In genomic region chr19:56703238-56704097, GRCm38 (mm10) we compare ENCODE assay signal across 13 mouse cellular contexts. TPM values are rescaled to one million over a fixed set of nuclear protein-coding genes. Genes with fewer than 3 reads are reported as not detected.
DNase-seq lines count a peak whose midpoint lies in the region; ATAC-seq and TF ChIP-seq lines count a peak whose summit lies in the region.
"Had no signal": no experiment of that assay in that cellular context is flagged by ENCODE, and none has a peak within 500 bp of the region (broad histone marks: within the 10 kb centered on the region; RNA-seq: fewer than 3 reads in every experiment).

No protein-coding gene starts in this region.

- no peak for ATAC-seq in intestine, embryonic 14.5 days (replicated peaks; ENCODE audit: low FRiP score, low TSS enrichment, low read depth)
- no peak for ATAC-seq in intestine, postnatal 0 days
- no peak for ATAC-seq in midbrain, postnatal 0 days (ENCODE audit: low FRiP score)
- ATAC-seq: hindbrain, postnatal 0 days; liver, embryonic 12.5 days; midbrain, embryonic 15.5 days had no signal

- TF ChIP-seq EP300 in CH12.LX (IDR thresholded peaks at IDR 0.05; ENCODE audit: low read length), result no peak

- no peak for TF ChIP-seq RAD21 in CH12.LX (IDR thresholded peaks at IDR 0.05; ENCODE audit: low read depth, low read length)

- intact Hi-C loops in gastrocnemius, postnatal 36 days (cut with DNase I), result no loop called here

- in situ Hi-C loops in CH12.LX (cut with MboI; ENCODE audit: low pct_ligation_motif_present, low pct_unique_long_range_greater_than_20kb, low sequenced_read_pairs), result no loop called here

- H3K36me3 ChIP-seq in intestine, embryonic 14.5 days (ENCODE audit: control insufficient read depth, insufficient read depth, low read length), result no peaks in the 10 kb centered on the region
- H3K36me3 ChIP-seq in intestine, postnatal 0 days (ENCODE audit: control insufficient read depth, insufficient read depth), result no peaks in the 10 kb centered on the region
- H3K36me3 ChIP-seq in CH12.LX (replicated peaks in 1 of 2; ENCODE audit: control insufficient read depth in 1 of 2, insufficient read depth in 1 of 2, low read length in 1 of 2) (no peaks in the 10 kb centered on the region), macrophage (ENCODE audit: inconsistent target) (no peaks in the 10 kb centered on the region)
- H3K36me3 ChIP-seq in midbrain, postnatal 0 days (ENCODE audit: insufficient read depth, low read length), result no peaks in the 10 kb centered on the region
- H3K36me3 ChIP-seq: liver, embryonic 12.5 days; midbrain, embryonic 15.5 days had no signal

- WGBS in intestine, embryonic 14.5 days, result 66% methylated on average over 12 of the region's 12 CpGs
- 46% methylated on average over 12 of the region's 12 CpGs for WGBS in intestine, postnatal 0 days
- 13% methylated on average over 12 of the region's 12 CpGs for WGBS in macrophage (ENCODE audit: missing documents)
- WGBS in midbrain, postnatal 0 days, result 78% methylated on average over 12 of the region's 12 CpGs

- H3K9ac ChIP-seq in intestine, embryonic 14.5 days (ENCODE audit: low read length), result no peak overlapping the region
- H3K9ac ChIP-seq in intestine, postnatal 0 days (ENCODE audit: low read depth, low read length), result no peak overlapping the region
- H3K9ac ChIP-seq in CH12.LX (ENCODE audit: insufficient read depth, low read depth), result no peak overlapping the region
- H3K9ac ChIP-seq in midbrain, postnatal 0 days (replicated peaks; ENCODE audit: low read length, poor library complexity, severe bottlenecking), result no peak overlapping the region
- H3K9ac ChIP-seq: liver, embryonic 12.5 days; midbrain, embryonic 15.5 days had no signal

- dilution Hi-C loops in CH12.LX (cut with MboI; ENCODE audit: extremely low pct_ligation_motif_present, extremely low pct_unique_long_range_greater_than_20kb, low sequenced_read_pairs), result no loop called here

- H3K4me2 ChIP-seq in intestine, embryonic 14.5 days (ENCODE audit: low read length), result no peak overlapping the region
- H3K4me2 ChIP-seq in intestine, postnatal 0 days (replicated peaks; ENCODE audit: low read depth), result no peak overlapping the region
- H3K4me2 ChIP-seq in CH12.LX (ENCODE audit: insufficient read depth, low read depth, poor library complexity, severe bottlenecking), result no peak overlapping the region; the same call in 1 of the 2 replicates
- no peak overlapping the region for H3K4me2 ChIP-seq in midbrain, postnatal 0 days (ENCODE audit: low read depth, low read length, poor library complexity, severe bottlenecking)
- H3K4me2 ChIP-seq: liver, embryonic 12.5 days; midbrain, embryonic 15.5 days had no signal

- no peak overlapping the region for H3K4me3 ChIP-seq in intestine, embryonic 14.5 days (ENCODE audit: low read depth, low read length)
- H3K4me3 ChIP-seq in intestine, postnatal 0 days (ENCODE audit: low read depth, low read length), result no peak overlapping the region
- H3K4me3 ChIP-seq in CH12.LX (replicated peaks in 1 of 3; ENCODE audit: low read depth in 2 of 3, low read length in 2 of 3, poor library complexity in 1 of 3) (no peak overlapping the region), macrophage (ENCODE audit: inconsistent target) (no peak overlapping the region)
- H3K4me3 ChIP-seq in midbrain, postnatal 0 days (ENCODE audit: low read depth, low read length), result no peak overlapping the region
- H3K4me3 ChIP-seq: liver, embryonic 12.5 days; midbrain, embryonic 15.5 days had no signal

- H3K9me3 ChIP-seq in intestine, embryonic 14.5 days (ENCODE audit: control insufficient read depth, low read length), result no peaks in the 10 kb centered on the region
- H3K9me3 ChIP-seq in intestine, postnatal 0 days (ENCODE audit: control insufficient read depth), result no peaks in the 10 kb centered on the region
- no peaks in the 10 kb centered on the region for H3K9me3 ChIP-seq in CH12.LX (replicated peaks; ENCODE audit: low read length)
- no peaks in the 10 kb centered on the region for H3K9me3 ChIP-seq in midbrain, postnatal 0 days (ENCODE audit: low read length)
- H3K9me3 ChIP-seq: liver, embryonic 12.5 days; midbrain, embryonic 15.5 days had no signal

- no peaks in the 10 kb centered on the region for H3K27me3 ChIP-seq in intestine, embryonic 14.5 days (replicated peaks; ENCODE audit: control insufficient read depth, insufficient read depth, low read length)
- H3K27me3 ChIP-seq in intestine, postnatal 0 days (replicated peaks; ENCODE audit: control insufficient read depth, insufficient read depth, low read length), result no peaks in the 10 kb centered on the region
- no peaks in the 10 kb centered on the region for H3K27me3 ChIP-seq in CH12.LX (replicated peaks)
- no peaks in the 10 kb centered on the region for H3K27me3 ChIP-seq in midbrain, postnatal 0 days (ENCODE audit: insufficient read depth, low read length)
- H3K27me3 ChIP-seq: midbrain, embryonic 15.5 days had no signal

- H3K4me1 ChIP-seq in intestine, embryonic 14.5 days (replicated peaks; ENCODE audit: control insufficient read depth, insufficient read depth, low read length), result peaks cover 12% of the 10 kb centered on the region
- peaks cover 3% of the 10 kb centered on the region; the same call in 1 of the 2 replicates for H3K4me1 ChIP-seq in intestine, postnatal 0 days (replicated peaks; ENCODE audit: control insufficient read depth, insufficient read depth, low read length)
- peaks cover 13 to 23% of the 10 kb centered on the region in 2 experiments for H3K4me1 ChIP-seq in CH12.LX (ENCODE audit: control insufficient read depth in 1 of 2, insufficient read depth in 2 of 2)
- 0 out of 2 replicates have a peak, but pooled peaks cover 4% of the 10 kb centered on the region for H3K4me1 ChIP-seq in midbrain, postnatal 0 days (ENCODE audit: insufficient read depth, low read length)

- no peak overlapping the region for H3K27ac ChIP-seq in intestine, embryonic 14.5 days (ENCODE audit: low read depth)
- no peak overlapping the region for H3K27ac ChIP-seq in intestine, postnatal 0 days (ENCODE audit: low read depth, low read length)
- H3K27ac ChIP-seq in CH12.LX (ENCODE audit: insufficient read depth, low read depth), result no peak overlapping the region
- peak overlapping the region; percentile 46 for H3K27ac ChIP-seq in macrophage
- H3K27ac ChIP-seq in midbrain, postnatal 0 days (ENCODE audit: low read depth, low read length), result no peak overlapping the region
- H3K27ac ChIP-seq: hindbrain, postnatal 0 days; liver, embryonic 12.5 days; midbrain, embryonic 15.5 days had no signal

- TF ChIP-seq POLR2A in CH12.LX (IDR thresholded peaks at IDR 0.05; ENCODE audit: low read depth, low read length), result no peak

- H3K79me2 ChIP-seq in CH12.LX (replicated peaks; ENCODE audit: control insufficient read depth, extremely low read depth, insufficient read depth, poor library complexity, severe bottlenecking) (no peaks in the 10 kb centered on the region), macrophage (ENCODE audit: inconsistent target) (no peaks in the 10 kb centered on the region)

- TF ChIP-seq CTCF in intestine, postnatal 0 days (IDR thresholded peaks at IDR 0.05; ENCODE audit: low read depth), result no peak
- no peak for TF ChIP-seq CTCF in CH12.LX (conservative IDR thresholded peaks at IDR 0.05 in 1 of 2, IDR thresholded peaks at IDR 0.05 in 1 of 2; ENCODE audit: low read depth in 2 of 2, low read length in 2 of 2)
- TF ChIP-seq CTCF in midbrain, postnatal 0 days (IDR thresholded peaks at IDR 0.05), result no peak

- DNase-seq in intestine, embryonic 14.5 days (ENCODE audit: low spot score), result peak; percentile 52
- peak; percentile 54 for DNase-seq in 3T3-L1 (ENCODE audit: low read depth, low spot score)
- DNase-seq in CH12.LX (ENCODE audit: extremely low read depth), result no peak
- no peak for DNase-seq in gastrocnemius, postnatal 36 days
- no peak for DNase-seq in midbrain, postnatal 0 days (ENCODE audit: low spot score)
- DNase-seq in layer of hippocampus, adult 8-10 months (ENCODE audit: low spot score in 2 of 2), result no peak
- DNase-seq: cerebellum, adult 9-11 months; right cerebral cortex, postnatal 4 days had no signal

TF ChIP-seq in CH12.LX, 34 proteins besides CTCF, POLR2A, EP300 and RAD21 (continues in another document):
- no peak for TF ChIP-seq MYC (IDR thresholded peaks at IDR 0.05; ENCODE audit: low read depth, low read length)
- no peak for TF ChIP-seq ZKSCAN1 (IDR thresholded peaks at IDR 0.05; ENCODE audit: borderline replicate concordance, low read depth, low read length)
- TF ChIP-seq KAT2A (IDR thresholded peaks at IDR 0.05; ENCODE audit: insufficient replicate concordance, low read length), result no peak
- TF ChIP-seq MAZ (IDR thresholded peaks at IDR 0.05; ENCODE audit: low read depth, low read length), result no peak
- TF ChIP-seq ZNF384 (IDR thresholded peaks at IDR 0.05; ENCODE audit: low read depth, low read length), result no peak
- no peak for TF ChIP-seq JUN (IDR thresholded peaks at IDR 0.05; ENCODE audit: insufficient read depth, low read depth, low read length)
- 0 out of 2 replicates have a peak, but pooled peaks have one; percentile 24 for TF ChIP-seq MEF2A (IDR thresholded peaks at IDR 0.05; ENCODE audit: borderline replicate concordance, low read depth, low read length)
- TF ChIP-seq BHLHE40 (IDR thresholded peaks at IDR 0.05; ENCODE audit: low read depth, low read length), result no peak
- no peak for TF ChIP-seq NRF1 (IDR thresholded peaks at IDR 0.05; ENCODE audit: low read depth, low read length)
- TF ChIP-seq HCFC1 (IDR thresholded peaks at IDR 0.05; ENCODE audit: low read depth, low read length), result no peak
- no peak for TF ChIP-seq TBP (conservative IDR thresholded peaks at IDR 0.05; ENCODE audit: low read depth, low read length)
- TF ChIP-seq E2F4 (IDR thresholded peaks at IDR 0.05; ENCODE audit: insufficient replicate concordance, low read depth, low read length), result no peak
- TF ChIP-seq SMC3 (IDR thresholded peaks at IDR 0.05; ENCODE audit: low read depth, low read length), result no peak

RNA-seq across cellular contexts. Expression of gene Adrb1, which starts 18.5 kb away (rescaled TPM):
- polyA plus RNA-seq in intestine, embryonic 14.5 days (2014; fragmentation: Nextera tagmentation; extraction: Ambion mirVana), result 0.67 and 0.76 TPM in 2 replicates
- 1.0 and 1.3 TPM in 2 replicates for polyA plus RNA-seq in intestine, postnatal 0 days (2015; fragmentation: Nextera tagmentation; extraction: Ambion mirVana)
- total RNA-seq in CH12.LX (2012; rRNA removed) (not detected in 2 replicates), CH12.LX (2014; rRNA removed) (not detected in 2 replicates)
- polyA plus RNA-seq in CH12.LX (2012; ENCODE audit: insufficient read length, low read depth) (not detected in 2 replicates), macrophage (2018) (0.16 to 0.89 TPM (median 0.19 TPM) in 3 replicates)
- total RNA-seq in macrophage (2018; cell fraction: chromatin; rRNA removed), result 1 to 10 TPM in 1 of 26 experiments, under 1 TPM in 3, not detected in 22; 0.22 to 1.1 (median 0.62) TPM
- total RNA-seq in macrophage (2018; cell fraction: cytosol; rRNA removed), result under 1 TPM in 13 of 26 experiments, not detected in 13; 0.03 to 0.52 (median 0.13) TPM
- total RNA-seq in macrophage (2018; cell fraction: nucleus; rRNA removed), result 1 to 10 TPM in 2 of 26 experiments, under 1 TPM in 3, not detected in 21; 0.27 to 1.3 (median 0.65) TPM
- total RNA-seq in gastrocnemius, postnatal 36 days (2021), result under 1 TPM; 0.15 to 0.20 TPM
- total RNA-seq in midbrain, postnatal 0 days (2014; rRNA removed), result 5.1 and 7.6 TPM in 2 replicates
- 2.0 and 2.9 TPM in 2 replicates for polyA plus RNA-seq in midbrain, postnatal 0 days (2015; fragmentation: Nextera tagmentation; extraction: Ambion mirVana)
- total RNA-seq in layer of hippocampus, adult 8-10 months (2022), result 10 to 100 TPM; 19.9 to 22.8 (median 20.3) TPM

Comparison
In these comparisons a context has a peak if more than half of its experiments do, and no peak if none do; other contexts are left out.
1. DNase-seq: peak in intestine, embryonic 14.5 days (single experiment) and 3T3-L1 (single experiment); none in CH12.LX (single experiment), gastrocnemius, postnatal 36 days (0 of 2), midbrain, postnatal 0 days (single experiment) and layer of hippocampus, adult 8-10 months (0 of 2).